In genomic region chr2:174191516-174191915, GRCm38 (mm10) we compare ENCODE assay signal across 23 mouse cellular contexts.
"Had no signal": no experiment of that assay in that cellular context is flagged by ENCODE, and none has a peak within 500 bp of the region (broad histone marks: within the 10 kb centered on the region; RNA-seq: fewer than 3 reads in every experiment).

No protein-coding gene starts in this region.

- ATAC-seq: hindbrain, postnatal 0 days; intestine, embryonic 16.5 days had no signal

- H3K4me3 ChIP-seq: gastrocnemius, adult 2 months; heart, embryonic 13.5 days; heart, embryonic 15.5 days; hindbrain, embryonic 13.5 days; hindbrain, embryonic 15.5 days; layer of hippocampus, adult 2 months; left cerebral cortex, adult 2 months; limb, embryonic 13.5 days; limb, embryonic 15.5 days; liver, embryonic 13.5 days; liver, embryonic 15.5 days had no signal

- H3K27me3 ChIP-seq: heart, embryonic 13.5 days; heart, embryonic 15.5 days; hindbrain, embryonic 13.5 days; hindbrain, embryonic 15.5 days; limb, embryonic 13.5 days; limb, embryonic 15.5 days; liver, embryonic 13.5 days; liver, embryonic 15.5 days had no signal

- H3K9ac ChIP-seq: heart, embryonic 13.5 days; heart, embryonic 15.5 days; hindbrain, embryonic 13.5 days; hindbrain, embryonic 15.5 days; limb, embryonic 13.5 days; limb, embryonic 15.5 days; liver, embryonic 13.5 days; liver, embryonic 15.5 days had no signal

- DNase-seq: gastrocnemius, adult 2 months; gastrocnemius, postnatal 10 days; gastrocnemius, postnatal 25 days; heart, adult 18-20 months; heart, postnatal 14 days; heart, postnatal 36 days; kidney, adult 11 months; kidney, adult 2 months; kidney, postnatal 10 days; kidney, postnatal 25 days; kidney, postnatal 4 days; liver, embryonic 13.5 days had no signal

- H3K27ac ChIP-seq: gastrocnemius, adult 2 months; heart, embryonic 13.5 days; heart, embryonic 15.5 days; hindbrain, embryonic 13.5 days; hindbrain, embryonic 15.5 days; hindbrain, postnatal 0 days; layer of hippocampus, adult 2 months; left cerebral cortex, adult 2 months; limb, embryonic 13.5 days; limb, embryonic 15.5 days; liver, embryonic 13.5 days; liver, embryonic 15.5 days had no signal

- H3K9me3 ChIP-seq: heart, embryonic 15.5 days; hindbrain, embryonic 15.5 days; limb, embryonic 15.5 days had no signal

- H3K36me3 ChIP-seq: heart, embryonic 13.5 days; heart, embryonic 15.5 days; hindbrain, embryonic 13.5 days; hindbrain, embryonic 15.5 days; limb, embryonic 13.5 days; limb, embryonic 15.5 days; liver, embryonic 13.5 days; liver, embryonic 15.5 days had no signal

- H3K4me1 ChIP-seq: heart, embryonic 13.5 days; heart, embryonic 15.5 days; hindbrain, embryonic 13.5 days; hindbrain, embryonic 15.5 days; limb, embryonic 13.5 days; limb, embryonic 15.5 days; liver, embryonic 13.5 days; liver, embryonic 15.5 days had no signal

- H3K4me2 ChIP-seq: heart, embryonic 13.5 days; heart, embryonic 15.5 days; hindbrain, embryonic 13.5 days; hindbrain, embryonic 15.5 days; limb, embryonic 13.5 days; limb, embryonic 15.5 days; liver, embryonic 13.5 days; liver, embryonic 15.5 days had no signal
